Mouse (Mus musculus) liver, adult 10 weeks (tissue): ENCODE data around the gene B4galnt3. TPM values are rescaled to one million over a fixed set of nuclear protein-coding genes. Genes with fewer than 3 reads are reported as not detected.

Experiments used
- polyA plus RNA-seq: library from polyadenylated mRNA; stranded (reverse); fragments of 350-450 nt; fragmentation: Illumina TruSeq; extraction: RNeasy Lipid Tissue Mini Kit (QIAGEN cat#74804); gene quantifications from one replicate; pipeline ENCODE4 v1.2.3, GENCODE M21; 2014; ENCODE audit warnings: low read depth, low replicate concordance

The B4galnt3 gene
- polyA plus RNA-seq = 0.24 TPM

DNA sequence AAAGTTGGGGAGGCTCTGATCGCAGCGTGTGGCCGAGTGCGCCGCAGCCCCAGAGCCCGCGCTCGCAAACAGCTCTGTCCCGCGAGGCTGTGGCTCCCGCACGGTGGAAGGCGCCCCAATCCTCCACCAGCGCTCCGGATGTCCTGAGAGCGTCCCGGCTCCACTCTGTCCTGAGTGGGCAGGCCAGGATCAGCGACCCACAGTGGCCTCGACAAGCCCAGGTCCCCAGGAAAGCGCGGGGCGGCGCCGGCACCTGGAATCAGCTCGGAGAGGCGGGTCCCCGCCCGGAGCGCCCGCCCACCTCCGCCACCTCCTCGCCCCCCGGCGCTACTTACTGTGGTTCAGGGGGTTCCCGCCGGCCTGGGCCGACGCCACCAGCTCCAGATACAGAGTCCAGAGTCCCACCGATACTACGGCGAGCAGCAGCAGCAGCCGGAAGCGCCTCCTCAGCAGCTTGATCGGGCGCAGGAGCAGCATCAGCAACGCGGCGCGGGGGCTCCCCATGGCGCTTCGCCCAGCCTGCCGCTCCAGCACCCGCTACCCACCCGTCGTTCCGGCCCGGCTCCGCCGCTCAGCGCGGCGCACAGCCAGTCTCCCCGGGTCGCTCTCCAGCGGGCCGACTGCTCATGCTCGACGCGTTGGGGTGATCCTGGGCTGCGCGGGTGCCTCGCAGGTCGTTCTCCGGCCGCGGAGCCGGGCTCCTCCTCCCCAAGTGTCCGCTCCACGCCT, at the start of gene B4galnt3, which contains the start of gene D330020A13Rik:
Gene B4galnt3, minus strand, starts transcription at position 504 of the 729 bp plus-strand sequence.
Gene D330020A13Rik, plus strand, starts transcription at position 309 of the 729 bp plus-strand sequence.

Other genes starting within 250 kb of the B4galnt3 start
- gene Ninj2, start 201.2 kb downstream of the B4galnt3 start, polyA plus RNA-seq = not detected
- gene D330020A13Rik, start 195 bp downstream of the B4galnt3 start, polyA plus RNA-seq = not detected
- 21.8 TPM for gene Kdm5a, start 69.6 kb upstream of the B4galnt3 start, polyA plus RNA-seq
- 3.3 TPM for gene Ccdc77, start 69.8 kb upstream of the B4galnt3 start, polyA plus RNA-seq
- 2.3 TPM for gene Il17ra, start 168.7 kb upstream of the B4galnt3 start, polyA plus RNA-seq
- not detected for gene Tmem121b, start 199.2 kb upstream of the B4galnt3 start, polyA plus RNA-seq
- gene Hdhd5, start 236.8 kb upstream of the B4galnt3 start, polyA plus RNA-seq = 6.0 TPM